Mouse (Mus musculus) CH12.LX (cell line): ENCODE measurements around the gene Stap2.

ENCODE experiments used
- CTCF ChIP-seq, 2 experiments: IDR thresholded peaks in 1 of 2; conservative IDR thresholded peaks in 1 of 2; 2 replicates each; pipeline ENCODE4 v1.5.1; 2011 to 2012; ENCODE audit warnings: low read depth in 2 of 2, low read length in 2 of 2, improper control_type of control experiment in 1 of 2, inconsistent platforms in 1 of 2, mild to moderate bottlenecking in 1 of 2, moderate library complexity in 1 of 2
- EP300 ChIP-seq: IDR thresholded peaks from 2 replicates; pipeline ENCODE4 v1.6.1; 2011; ENCODE audit warnings: low read length, improper control_type of control experiment
- MAFK ChIP-seq: IDR thresholded peaks from 2 replicates; pipeline ENCODE4 v1.6.1; 2011; ENCODE audit warnings: low read length, improper control_type of control experiment; ENCODE audit not compliant: insufficient replicate concordance
- MYC ChIP-seq: IDR thresholded peaks from 2 replicates; pipeline ENCODE4 v1.6.1; 2011; ENCODE audit warnings: low read depth, mild to moderate bottlenecking, improper control_type of control experiment, low read length
- TCF12 ChIP-seq: IDR thresholded peaks from 2 replicates; pipeline ENCODE4 v1.6.1; 2014; ENCODE audit warnings: low read depth, mild to moderate bottlenecking, inconsistent platforms, low read length, improper control_type of control experiment

- TF ChIP-seq MYC, result no peak
- TF ChIP-seq MAFK, result no peak
- TF ChIP-seq TCF12, result no peak
- TF ChIP-seq EP300, result no peak
- no peak for TF ChIP-seq CTCF (conservative IDR thresholded peaks at IDR 0.05 in 1 of 2, IDR thresholded peaks at IDR 0.05 in 1 of 2; ENCODE audit: low read depth in 2 of 2, low read length in 2 of 2)
These were observed 18.0 kb upstream of the Stap2 start for GRCm38 (mm10) chr17:56023386-56023785.
